Mouse (Mus musculus) neutrophil, adult 65 days (primary cell): ENCODE measurements around the gene Myadml2. TPM values are rescaled to one million over a fixed set of nuclear protein-coding genes. Genes with fewer than 3 reads are reported as not detected.

ENCODE experiments used
- total RNA-seq: library from RNA; stranded (reverse); gene quantifications from 2 replicates; pipeline ENCODE4 v1.2.4, GENCODE M21; 2023

Gene Myadml2
- not detected in 2 replicates for total RNA-seq

GRCm38 (mm10) chr11:120648001-120648476 is at the start of gene Myadml2:
Gene Myadml2 (minus strand): TSS chr11:120648158.

GRCm38 (mm10) chr11:120672687-120673593 is 25.0 kb upstream of the Myadml2 start, which contains the start of gene Aspscr1:
Gene Aspscr1 (plus strand): TSS chr11:120672973.

GRCm38 (mm10) chr11:120661076-120661460 is 13.1 kb upstream of the Myadml2 start, which contains the start of gene Notum:
Gene Notum (minus strand): TSS chr11:120661175.

GRCm38 (mm10) chr11:120643601-120643987 is 4.4 kb downstream of the Myadml2 start, which contains the start of gene Pycr1:
Gene Pycr1 (minus strand): TSS chr11:120643769.

GRCm38 (mm10) chr11:120633520-120634343 is 14.2 kb downstream of the Myadml2 start, which contains the start of gene Mafg:
Gene Mafg (minus strand): TSS chr11:120633600.

DNA sequence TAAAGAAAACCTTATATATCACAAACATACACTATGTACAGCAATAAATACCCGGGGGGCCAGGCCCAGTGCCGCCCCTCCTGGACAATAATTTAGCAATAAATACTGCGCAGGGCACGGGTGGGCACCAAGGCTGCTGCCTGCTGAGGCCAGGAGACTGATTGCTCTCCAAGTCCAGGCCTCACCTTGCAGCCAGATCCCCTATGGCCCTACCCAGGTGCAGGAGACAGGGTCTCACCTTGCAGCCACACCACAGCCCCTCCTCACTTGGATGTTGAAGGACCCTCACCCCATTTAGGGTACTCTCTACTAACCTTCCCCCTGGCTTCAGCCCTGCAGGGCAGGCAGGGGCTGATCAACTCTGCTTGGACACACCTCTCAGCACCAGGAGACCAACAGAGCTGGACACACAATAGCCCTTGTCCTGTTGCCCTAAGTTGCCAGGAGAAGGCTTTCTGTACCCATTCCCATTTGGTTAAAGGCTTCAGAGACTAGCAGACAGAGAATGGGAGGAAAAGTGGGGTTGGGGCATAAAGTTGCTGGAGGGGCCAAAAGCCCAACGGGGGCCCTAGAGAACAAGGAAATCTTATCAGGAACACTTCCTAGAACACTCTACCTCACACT is 22.7 kb downstream of the Myadml2 start, which contains the start of gene Sirt7:
Sirt7 (minus strand) TSS at position 89 of the 624 bp plus-strand sequence.

GRCm38 (mm10) chr11:120617519-120618112 is 30.3 kb downstream of the Myadml2 start, which contains the start of gene Pcyt2:
Gene Pcyt2 (minus strand): TSS chr11:120617936.

DNA sequence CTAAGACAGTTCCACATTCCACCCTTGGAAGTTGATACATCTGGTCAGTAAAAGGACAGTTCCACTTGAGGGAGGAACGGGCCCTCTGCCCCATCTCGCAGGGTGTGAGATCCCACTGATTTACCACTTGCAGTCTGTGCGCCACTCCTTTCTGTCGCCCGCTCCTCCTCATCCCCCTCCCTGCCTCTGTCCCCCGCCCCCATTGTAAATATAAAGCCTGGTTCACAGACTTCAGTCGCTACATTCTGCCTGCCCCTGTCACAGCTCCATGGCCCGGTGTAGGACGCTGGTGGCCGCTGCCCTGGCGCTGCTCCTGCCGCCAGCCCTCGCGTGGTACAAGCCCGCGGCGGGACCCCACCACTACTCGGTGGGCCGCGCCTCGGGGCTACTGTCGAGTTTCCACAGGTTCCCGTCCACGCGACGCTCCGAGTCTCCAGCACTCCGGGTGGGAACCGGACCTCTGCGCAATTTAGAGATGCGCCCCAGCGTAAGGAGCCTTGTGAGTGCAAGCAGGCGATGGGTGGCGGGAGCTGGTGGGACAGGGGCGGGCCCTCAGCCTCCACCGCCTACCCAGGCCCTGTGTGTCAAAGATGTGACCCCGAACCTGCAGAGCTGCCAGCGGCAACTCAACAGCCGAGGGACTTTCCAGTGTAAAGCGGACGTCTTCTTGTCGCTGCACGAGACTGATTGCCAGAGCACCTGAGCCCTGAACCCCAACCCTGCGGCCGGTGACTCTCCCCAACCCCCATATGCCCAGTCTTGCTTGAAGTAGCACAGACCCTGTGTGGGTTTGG is 39.5 kb downstream of the Myadml2 start, which contains the start of gene Npb:
Npb (plus strand) TSS at position 237 of the 794 bp plus-strand sequence.

GRCm38 (mm10) chr11:120598283-120598989 is 49.5 kb downstream of the Myadml2 start, which contains the start of the genes Alyref and Anapc11:
Gene Alyref (minus strand): TSS chr11:120598365.
Gene Anapc11 (plus strand): TSS chr11:120598421.

Other genes starting within 250 kb of the Myadml2 start
- 36.9 and 53.5 TPM in 2 replicates for gene Nploc4, start 210.4 kb downstream of the Myadml2 start, total RNA-seq
- gene Tspan10, start 205.5 kb downstream of the Myadml2 start, total RNA-seq = 0.84 TPM in 1 of 2 replicates, not detected in the other
- not detected in 2 replicates for gene Pde6g, start 194.7 kb downstream of the Myadml2 start, total RNA-seq
- 2.0 and 4.8 TPM in 2 replicates for gene Oxld1, start 190.1 kb downstream of the Myadml2 start, total RNA-seq
- 7.4 and 8.1 TPM in 2 replicates for gene Ccdc137, start 190.0 kb downstream of the Myadml2 start, total RNA-seq
- 5.6 and 7.2 TPM in 2 replicates for gene Arl16, start 180.6 kb downstream of the Myadml2 start, total RNA-seq
- gene Mrpl12, start 163.5 kb downstream of the Myadml2 start, total RNA-seq = 12.8 and 16.8 TPM in 2 replicates
- gene Slc25a10, start 156.3 kb downstream of the Myadml2 start, total RNA-seq = 11.2 and 13.4 TPM in 2 replicates
- gene Gcgr, start 117.5 kb downstream of the Myadml2 start, total RNA-seq = not detected in 2 replicates
- 28.8 and 31.9 TPM in 2 replicates for gene Mcrip1, start 98.4 kb downstream of the Myadml2 start, total RNA-seq
- not detected in 2 replicates for gene Ppp1r27, start 97.0 kb downstream of the Myadml2 start, total RNA-seq
- gene P4hb, start 74.9 kb downstream of the Myadml2 start, total RNA-seq = 245 and 272 TPM in 2 replicates
- gene Arhgdia, start 66.5 kb downstream of the Myadml2 start, total RNA-seq = 428 and 459 TPM in 2 replicates
- 116 and 122 TPM in 2 replicates for gene Alyref, start 49.8 kb downstream of the Myadml2 start, total RNA-seq
- gene Anapc11, start 49.7 kb downstream of the Myadml2 start, total RNA-seq = 36.8 and 40.0 TPM in 2 replicates
- gene Npb, start 39.7 kb downstream of the Myadml2 start, total RNA-seq = 1.5 TPM in 1 of 2 replicates, not detected in the other
- 28.9 and 43.8 TPM in 2 replicates for gene Pcyt2, start 30.2 kb downstream of the Myadml2 start, total RNA-seq
- gene Sirt7, start 22.9 kb downstream of the Myadml2 start, total RNA-seq = 114 and 133 TPM in 2 replicates
- 122 and 149 TPM in 2 replicates for gene Mafg, start 14.6 kb downstream of the Myadml2 start, total RNA-seq
- 1.4 and 1.5 TPM in 2 replicates for gene Pycr1, start 4.4 kb downstream of the Myadml2 start, total RNA-seq
- gene Notum, start 13.0 kb upstream of the Myadml2 start, total RNA-seq = not detected in 2 replicates
- 82.0 and 103 TPM in 2 replicates for gene Aspscr1, start 24.8 kb upstream of the Myadml2 start, total RNA-seq
- gene Cenpx, start 65.6 kb upstream of the Myadml2 start, total RNA-seq = 30.2 and 33.5 TPM in 2 replicates
- gene Lrrc45, start 65.8 kb upstream of the Myadml2 start, total RNA-seq = 9.1 and 10.4 TPM in 2 replicates
- gene Rac3, start 73.3 kb upstream of the Myadml2 start, total RNA-seq = 0.88 and 1.2 TPM in 2 replicates
- 5.6 and 6.1 TPM in 2 replicates for gene Dcxr, start 79.1 kb upstream of the Myadml2 start, total RNA-seq
- gene Cbr2, start 84.0 kb upstream of the Myadml2 start, total RNA-seq = 2.3 and 2.9 TPM in 2 replicates
- gene Hmga1b, start 114.6 kb upstream of the Myadml2 start, total RNA-seq = 36.2 and 41.5 TPM in 2 replicates
- 12.0 and 12.2 TPM in 2 replicates for gene Rfng, start 136.0 kb upstream of the Myadml2 start, total RNA-seq
- 34.8 and 43.3 TPM in 2 replicates for gene Gps1, start 136.1 kb upstream of the Myadml2 start, total RNA-seq
- 23.4 and 32.1 TPM in 2 replicates for gene Dus1l, start 148.2 kb upstream of the Myadml2 start, total RNA-seq
- gene Fasn, start 176.4 kb upstream of the Myadml2 start, total RNA-seq = 18.5 and 25.7 TPM in 2 replicates